Mouse (Mus musculus): ENCODE data around the gene Rnd2. TPM values are rescaled to one million over a fixed set of nuclear protein-coding genes. Genes with fewer than 3 reads are reported as not detected.

The Rnd2 gene
- polyA plus RNA-seq, 1 experiment from 2014 or later, result 6.3 TPM

Small RNA genes within 50 kb of the gene (microRNA-seq; reads per million reads assigned to microRNA genes)
- not detected for gene Mir6929

Other genes with a start within 250 kb of the Rnd2 start
- gene Ezh1, start 238.5 kb upstream of the Rnd2 start, polyA plus RNA-seq (2016; fragmentation: Nextera tagmentation; extraction: Ambion mirVana), result 10.1 and 13.6 TPM in 2 replicates
- gene Ramp2, start 219.0 kb upstream of the Rnd2 start, polyA plus RNA-seq (2016; fragmentation: Nextera tagmentation; extraction: Ambion mirVana), result 54.2 and 61.5 TPM in 2 replicates
- gene Vps25, start 211.3 kb upstream of the Rnd2 start, polyA plus RNA-seq (2016; fragmentation: Nextera tagmentation; extraction: Ambion mirVana), result 118 and 127 TPM in 2 replicates
- 4.7 and 6.2 TPM in 2 replicates for gene Wnk4, start 204.4 kb upstream of the Rnd2 start, polyA plus RNA-seq (2016; fragmentation: Nextera tagmentation; extraction: Ambion mirVana)
- gene Cntd1, start 186.0 kb upstream of the Rnd2 start, polyA plus RNA-seq (2016; fragmentation: Nextera tagmentation; extraction: Ambion mirVana), result 1.1 TPM in 2 replicates
- gene Coa3, start 185.9 kb upstream of the Rnd2 start, polyA plus RNA-seq (2016; fragmentation: Nextera tagmentation; extraction: Ambion mirVana), result 187 and 192 TPM in 2 replicates
- gene Becn1, start 162.7 kb upstream of the Rnd2 start, polyA plus RNA-seq (2016; fragmentation: Nextera tagmentation; extraction: Ambion mirVana), result 148 TPM in 2 replicates
- gene Psme3, start 148.8 kb upstream of the Rnd2 start, polyA plus RNA-seq (2016; fragmentation: Nextera tagmentation; extraction: Ambion mirVana), result 210 and 214 TPM in 2 replicates
- gene Aoc2, start 139.9 kb upstream of the Rnd2 start, polyA plus RNA-seq (2016; fragmentation: Nextera tagmentation; extraction: Ambion mirVana), result 2.7 and 2.8 TPM in 2 replicates
- gene Aoc3, start 134.4 kb upstream of the Rnd2 start, polyA plus RNA-seq (2016; fragmentation: Nextera tagmentation; extraction: Ambion mirVana), result 0.03 TPM in 1 of 2 replicates, not detected in the other
- gene G6pc, start 97.4 kb upstream of the Rnd2 start, polyA plus RNA-seq (2016; fragmentation: Nextera tagmentation; extraction: Ambion mirVana), result not detected in 2 replicates
- 106 and 111 TPM in 2 replicates for gene Aarsd1, start 47.4 kb upstream of the Rnd2 start, polyA plus RNA-seq (2016; fragmentation: Nextera tagmentation; extraction: Ambion mirVana)
- 9.9 and 15.0 TPM in 2 replicates for gene Gm27029, start 40.2 kb upstream of the Rnd2 start, polyA plus RNA-seq (2016; fragmentation: Nextera tagmentation; extraction: Ambion mirVana)
- gene Rundc1, start 39.9 kb upstream of the Rnd2 start, polyA plus RNA-seq (2016; fragmentation: Nextera tagmentation; extraction: Ambion mirVana), result 16.8 and 19.6 TPM in 2 replicates
- gene Ptges3l, start 39.7 kb upstream of the Rnd2 start, polyA plus RNA-seq (2016; fragmentation: Nextera tagmentation; extraction: Ambion mirVana), result 4.0 and 4.7 TPM in 2 replicates
- gene Rpl27, start 22.7 kb upstream of the Rnd2 start, polyA plus RNA-seq (2016; fragmentation: Nextera tagmentation; extraction: Ambion mirVana), result 448 and 536 TPM in 2 replicates
- 2.3 and 3.1 TPM in 2 replicates for gene Ifi35, start 16.6 kb upstream of the Rnd2 start, polyA plus RNA-seq (2016; fragmentation: Nextera tagmentation; extraction: Ambion mirVana)
- gene Vat1, start 1.2 kb downstream of the Rnd2 start, polyA plus RNA-seq (2016; fragmentation: Nextera tagmentation; extraction: Ambion mirVana), result 14.6 and 17.2 TPM in 2 replicates
- 22.2 and 22.6 TPM in 2 replicates for gene Brca1, start 87.0 kb downstream of the Rnd2 start, polyA plus RNA-seq (2016; fragmentation: Nextera tagmentation; extraction: Ambion mirVana)
- 51.7 and 73.2 TPM in 2 replicates for gene Nbr1, start 87.2 kb downstream of the Rnd2 start, polyA plus RNA-seq (2016; fragmentation: Nextera tagmentation; extraction: Ambion mirVana)
- 1.1 and 1.8 TPM in 2 replicates for gene Tmem106a, start 117.2 kb downstream of the Rnd2 start, polyA plus RNA-seq (2016; fragmentation: Nextera tagmentation; extraction: Ambion mirVana)
- gene Gm11634, start 134.3 kb downstream of the Rnd2 start, polyA plus RNA-seq (2016; fragmentation: Nextera tagmentation; extraction: Ambion mirVana), result not detected in 2 replicates
- 18.7 and 22.3 TPM in 2 replicates for gene Rdm1, start 162.2 kb downstream of the Rnd2 start, polyA plus RNA-seq (2016; fragmentation: Nextera tagmentation; extraction: Ambion mirVana)
- gene Arl4d, start 200.5 kb downstream of the Rnd2 start, polyA plus RNA-seq (2016; fragmentation: Nextera tagmentation; extraction: Ambion mirVana), result 1.9 and 2.4 TPM in 2 replicates